Mouse (Mus musculus) cortical plate, adult 2 months (tissue): ENCODE measurements at regions not wholly inside any gene's neighbourhood (a gene's known extent, or its start where the extent isn't known, plus 50 kb on each side); places are given as distances from the start of the nearest gene placed in this dataset.

Experiments
- CTCF ChIP-seq: fragments of 200-500 bp; IDR thresholded peaks from 2 replicates; pipeline ENCODE4 v1.5.1; 2011; ENCODE audit warnings: mild to moderate bottlenecking, control low read depth, low read length; ENCODE audit not compliant: insufficient read depth; ENCODE audit errors: extremely low read depth
- POLR2A ChIP-seq: fragments of 200-500 bp; IDR thresholded peaks from 2 replicates; pipeline ENCODE4 v1.6.1; 2011; ENCODE audit warnings: mild to moderate bottlenecking, low read length, control low read depth; ENCODE audit not compliant: insufficient read depth; ENCODE audit errors: extremely low read depth

- TF ChIP-seq POLR2A = no peak
- no peak for TF ChIP-seq CTCF
Measured at GRCm38 (mm10) chr17:15204524-15204923, 163.2 kb upstream of the Gm3448 start.
